Mouse (Mus musculus): Measurements from ENCODE around the gene Zmynd19. TPM values are rescaled to one million over a fixed set of nuclear protein-coding genes. Genes with fewer than 3 reads are reported as not detected.
"Not testable (repeated sequence)": the region's sequence is repeated elsewhere in the genome, so short reads cannot be mapped to it uniquely, and the experiment has no call there.

Gene Zmynd19
- polyA plus RNA-seq, 1 experiment, result 37.9 TPM

- Histone ChIP-seq H3K4me3 (ENCODE audit: control insufficient read depth, low read depth, low read length) (peak overlapping the region; percentile 95), H3K27ac (ENCODE audit: control insufficient read depth, insufficient read depth, low read depth, low read length) (peak overlapping the region; percentile 94), H3K27me3 (ENCODE audit: control insufficient read depth, insufficient read depth, low read length) (no peaks in the 10 kb centered on the region), H3K4me1 (ENCODE audit: control insufficient read depth, insufficient read depth, low read length) (peaks cover 3% of the 10 kb centered on the region), H3K36me3 (ENCODE audit: control insufficient read depth, insufficient read depth, low read length) (peaks cover 2% of the 10 kb centered on the region)
- peak; percentile 57 for TF ChIP-seq POLR2A (IDR thresholded peaks at IDR 0.05; ENCODE audit: control insufficient read depth, low read depth, low read length)
- TF ChIP-seq CTCF (IDR thresholded peaks at IDR 0.05; ENCODE audit: control insufficient read depth, insufficient read depth, insufficient replicate concordance, low read depth, low read length), result no peak
These were observed 570 bp downstream of the Zmynd19 start for GRCm38 (mm10) chr2:24950189-24950535.

GRCm38 (mm10) chr2:24952537-24953055 lies 3.0 kb downstream of the Zmynd19 start:
- no peak overlapping the region for H3K27ac ChIP-seq (ENCODE audit: control insufficient read depth, insufficient read depth, low read depth, low read length)
- no peaks in the 10 kb centered on the region for H3K27me3 ChIP-seq (ENCODE audit: control insufficient read depth, insufficient read depth, low read length)
- peaks cover 2% of the 10 kb centered on the region for H3K36me3 ChIP-seq (ENCODE audit: control insufficient read depth, insufficient read depth, low read length)
- no peak overlapping the region for H3K4me3 ChIP-seq (ENCODE audit: control insufficient read depth, low read depth, low read length)
- TF ChIP-seq CTCF (IDR thresholded peaks at IDR 0.05; ENCODE audit: control insufficient read depth, insufficient read depth, insufficient replicate concordance, low read depth, low read length) (no peak), POLR2A (IDR thresholded peaks at IDR 0.05; ENCODE audit: control insufficient read depth, low read depth, low read length) (no peak)
- peaks cover 3% of the 10 kb centered on the region for H3K4me1 ChIP-seq (ENCODE audit: control insufficient read depth, insufficient read depth, low read length)

GRCm38 (mm10) chr2:24960910-24961309 lies 11.3 kb downstream of the Zmynd19 start:
- Histone ChIP-seq H3K27ac (ENCODE audit: control insufficient read depth, insufficient read depth, low read depth, low read length) (no peak overlapping the region), H3K36me3 (ENCODE audit: control insufficient read depth, insufficient read depth, low read length) (peaks cover 4% of the 10 kb centered on the region; the same call in 1 of the 2 replicates), H3K27me3 (ENCODE audit: control insufficient read depth, insufficient read depth, low read length) (no peaks in the 10 kb centered on the region), H3K4me3 (ENCODE audit: control insufficient read depth, low read depth, low read length) (no peak overlapping the region), H3K4me1 (ENCODE audit: control insufficient read depth, insufficient read depth, low read length) (no peaks in the 10 kb centered on the region; the same call in 1 of the 2 replicates)
- TF ChIP-seq POLR2A (IDR thresholded peaks at IDR 0.05; ENCODE audit: control insufficient read depth, low read depth, low read length), result no peak
- peak; percentile 31; the same call in 1 of the 2 replicates for TF ChIP-seq CTCF (IDR thresholded peaks at IDR 0.05; ENCODE audit: control insufficient read depth, insufficient read depth, insufficient replicate concordance, low read depth, low read length)

- peak within 1 kb of the TSS; percentile 74 for H3K4me3 ChIP-seq (ENCODE audit: control insufficient read depth, low read depth, low read length)
- peak; percentile 74; the same call in 1 of the 2 replicates for TF ChIP-seq POLR2A (IDR thresholded peaks at IDR 0.05; ENCODE audit: control insufficient read depth, low read depth, low read length)
- peak; percentile 87 for TF ChIP-seq CTCF (IDR thresholded peaks at IDR 0.05; ENCODE audit: control insufficient read depth, insufficient read depth, insufficient replicate concordance, low read depth, low read length)
- peak within 1 kb of the TSS; percentile 25; the same call in 1 of the 2 replicates for H3K27ac ChIP-seq (ENCODE audit: control insufficient read depth, insufficient read depth, low read depth, low read length)
- no peaks in the 10 kb centered on the region; the same call in 1 of the 2 replicates for H3K4me1 ChIP-seq (ENCODE audit: control insufficient read depth, insufficient read depth, low read length)
- no peaks in the 10 kb centered on the region for H3K27me3 ChIP-seq (ENCODE audit: control insufficient read depth, insufficient read depth, low read length)
- peaks cover 6% of the 10 kb centered on the region for H3K36me3 ChIP-seq (ENCODE audit: control insufficient read depth, insufficient read depth, low read length)
These were observed 12.9 kb downstream of the Zmynd19 start, which contains the start of gene Dph7 for GRCm38 (mm10) chr2:24962304-24963000. TSS of gene Dph7 (plus strand) at chr2:24962400.

DNA sequence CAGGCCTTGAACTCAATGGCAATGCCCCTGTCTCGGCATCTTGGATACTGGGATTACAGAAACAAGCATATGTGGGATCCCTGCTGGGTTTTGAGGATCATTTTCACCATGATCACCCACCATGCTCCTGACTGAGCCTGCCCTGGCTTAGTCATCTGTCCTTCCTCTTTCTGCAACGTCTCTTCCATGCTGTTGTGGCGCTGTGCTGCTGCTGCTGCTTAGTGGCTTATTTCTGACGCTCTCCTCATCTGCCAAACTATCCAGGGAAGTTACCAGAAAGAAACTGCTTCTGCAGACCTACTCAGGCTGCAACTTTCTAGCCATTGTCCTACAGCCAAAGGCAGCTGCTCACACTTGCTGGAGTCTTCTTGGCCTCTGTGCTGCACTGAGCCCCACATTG lies 20.8 kb downstream of the Zmynd19 start:
- Histone ChIP-seq H3K36me3 (ENCODE audit: control insufficient read depth, insufficient read depth, low read length) (peaks cover 2% of the 10 kb centered on the region), H3K27me3 (ENCODE audit: control insufficient read depth, insufficient read depth, low read length) (no peaks in the 10 kb centered on the region), H3K27ac (ENCODE audit: control insufficient read depth, insufficient read depth, low read depth, low read length) (no peak overlapping the region), H3K4me3 (ENCODE audit: control insufficient read depth, low read depth, low read length) (no peak overlapping the region), H3K4me1 (ENCODE audit: control insufficient read depth, insufficient read depth, low read length) (peaks cover 2% of the 10 kb centered on the region; the same call in 1 of the 2 replicates)
- no peak for TF ChIP-seq CTCF (IDR thresholded peaks at IDR 0.05; ENCODE audit: control insufficient read depth, insufficient read depth, insufficient replicate concordance, low read depth, low read length)
- no peak for TF ChIP-seq POLR2A (IDR thresholded peaks at IDR 0.05; ENCODE audit: control insufficient read depth, low read depth, low read length)

DNA sequence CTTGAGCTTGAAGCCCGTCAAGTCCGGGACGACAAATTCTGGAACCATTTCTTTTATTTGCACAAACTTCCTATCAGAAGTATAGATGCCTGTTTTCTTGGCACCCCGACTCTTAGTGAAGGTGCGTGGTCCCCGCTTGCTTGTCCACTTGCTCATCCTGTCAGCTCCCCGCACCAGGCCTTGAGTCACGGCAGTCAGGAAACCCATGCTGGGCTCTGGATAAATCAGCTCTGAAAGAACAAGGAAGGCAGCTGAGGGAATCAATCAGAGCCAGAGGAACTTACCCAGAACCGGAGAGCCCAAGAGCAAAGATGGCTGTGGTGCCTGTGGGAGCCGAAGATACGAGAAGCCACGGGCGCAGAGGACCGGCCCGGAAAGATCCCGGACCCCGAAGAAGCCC lies 24.9 kb downstream of the Zmynd19 start:
- Histone ChIP-seq H3K4me3 (ENCODE audit: control insufficient read depth, low read depth, low read length) (peak overlapping the region; percentile 94), H3K27ac (ENCODE audit: control insufficient read depth, insufficient read depth, low read depth, low read length) (peak overlapping the region; percentile 93)
- H3K4me1 ChIP-seq (ENCODE audit: control insufficient read depth, insufficient read depth, low read length); H3K36me3 ChIP-seq (ENCODE audit: control insufficient read depth, insufficient read depth, low read length); H3K27me3 ChIP-seq (ENCODE audit: control insufficient read depth, insufficient read depth, low read length): not testable (repeated sequence)

GRCm38 (mm10) chr2:24974906-24975703 lies 25.5 kb downstream of the Zmynd19 start, which contains the start of gene Mrpl41:
TSS of gene Mrpl41 (minus strand) at chr2:24975098.
- TF ChIP-seq CTCF (IDR thresholded peaks at IDR 0.05; ENCODE audit: control insufficient read depth, insufficient read depth, insufficient replicate concordance, low read depth, low read length) (0 out of 2 replicates have a peak, but pooled peaks have one; percentile 2), POLR2A (IDR thresholded peaks at IDR 0.05; ENCODE audit: control insufficient read depth, low read depth, low read length) (peak; percentile 95)
- peak within 1 kb of the TSS; percentile 94 for H3K4me3 ChIP-seq (ENCODE audit: control insufficient read depth, low read depth, low read length)
- H3K27ac ChIP-seq (ENCODE audit: control insufficient read depth, insufficient read depth, low read depth, low read length), result peak within 1 kb of the TSS; percentile 95

More at GRCm38 (mm10) chr2:24974906-24975703, 25.5 kb downstream of the Zmynd19 start, which contains the start of gene Mrpl41:
- Histone ChIP-seq H3K36me3 (ENCODE audit: control insufficient read depth, insufficient read depth, low read length) (no peaks in the 10 kb centered on the region), H3K4me1 (ENCODE audit: control insufficient read depth, insufficient read depth, low read length) (peaks cover 2% of the 10 kb centered on the region; the same call in 1 of the 2 replicates), H3K27me3 (ENCODE audit: control insufficient read depth, insufficient read depth, low read length) (no peaks in the 10 kb centered on the region)

Data from testis, adult 2 months (tissue).